Mouse (Mus musculus) lung, postnatal 0 days (tissue): ENCODE measurements around the gene Bdkrb2. TPM values are rescaled to one million over a fixed set of nuclear protein-coding genes. Genes with fewer than 3 reads are reported as not detected.

ENCODE experiments used
- ATAC-seq: fragments of 200-750 bp; cut with Nextera tagmentation; 2 replicates; pipeline ENCODE4 v1.8.0; 2017; ENCODE audit warnings: moderate library complexity
- DNase-seq: peaks from one replicate; pipeline ENCODE4 v3.0.0-alpha.2; 2016; ENCODE audit warnings: low spot score
- H3K27ac ChIP-seq: fragments of 300-500 bp; sonication (generic); 2 replicates; pipeline ENCODE4 v1.5.1; 2014; ENCODE audit warnings: antibody characterized with exemption, mild to moderate bottlenecking, low read length, mixed read lengths
- H3K27me3 ChIP-seq: fragments of 300-500 bp; sonication (generic); replicated peaks from 2 replicates; pipeline ENCODE4 v1.6.1; 2014; ENCODE audit warnings: low read length, mixed read lengths; ENCODE audit not compliant: insufficient read depth
- H3K36me3 ChIP-seq: fragments of 300-500 bp; sonication (generic); 2 replicates; pipeline ENCODE4 v1.6.1; 2014; ENCODE audit warnings: low read length, mixed read lengths; ENCODE audit not compliant: insufficient read depth
- H3K4me1 ChIP-seq: fragments of 300-500 bp; sonication (generic); 2 replicates; pipeline ENCODE4 v1.6.1; 2014; ENCODE audit warnings: antibody characterized with exemption, low read depth, low read length, mixed read lengths; ENCODE audit not compliant: insufficient read depth
- H3K4me2 ChIP-seq: fragments of 300-500 bp; sonication (generic); replicated peaks from 2 replicates; pipeline ENCODE4 v1.6.1; 2014; ENCODE audit warnings: low read depth, mild to moderate bottlenecking, low read length, moderate library complexity, mixed read lengths
- H3K4me3 ChIP-seq: fragments of 300-500 bp; sonication (generic); 2 replicates; pipeline ENCODE4 v1.5.1; 2014; ENCODE audit warnings: low read depth, low read length
- H3K9ac ChIP-seq: fragments of 300-500 bp; sonication (generic); replicated peaks from 2 replicates; pipeline ENCODE4 v1.6.1; 2014; ENCODE audit warnings: low read depth, mild to moderate bottlenecking
- H3K9me3 ChIP-seq: fragments of 300-500 bp; sonication (generic); 2 replicates; pipeline ENCODE4 v1.6.1; 2016; ENCODE audit warnings: low read length, mixed read lengths
- CTCF ChIP-seq: IDR thresholded peaks from 2 replicates; pipeline ENCODE4 v1.5.1; 2016; ENCODE audit warnings: antibody characterized with exemption, mild to moderate bottlenecking
- EP300 ChIP-seq: IDR thresholded peaks from 2 replicates; pipeline ENCODE4 v1.6.1; 2016; ENCODE audit warnings: antibody characterized with exemption, mild to moderate bottlenecking, control low read depth
- WGBS: fragments of 180-500 bp; shearing (Covaris S2); extraction: QIAGEN DNeasy Blood & Tissue Kit; methylation state at CpG from one replicate; pipeline ENCODE4 v1.1.7; 2014; 5-methylcytosine and 5-hydroxymethylcytosine counted together
- polyA plus RNA-seq: library from polyadenylated mRNA; unstranded; fragments of >200 nt; fragmentation: Nextera tagmentation; extraction: Ambion mirVana; gene quantifications from 2 replicates; pipeline ENCODE4 v1.2.1, GENCODE M21; 2015

Gene Bdkrb2
- polyA plus RNA-seq, 1 experiment from 2014 or later, result 2.5 TPM

DNA sequence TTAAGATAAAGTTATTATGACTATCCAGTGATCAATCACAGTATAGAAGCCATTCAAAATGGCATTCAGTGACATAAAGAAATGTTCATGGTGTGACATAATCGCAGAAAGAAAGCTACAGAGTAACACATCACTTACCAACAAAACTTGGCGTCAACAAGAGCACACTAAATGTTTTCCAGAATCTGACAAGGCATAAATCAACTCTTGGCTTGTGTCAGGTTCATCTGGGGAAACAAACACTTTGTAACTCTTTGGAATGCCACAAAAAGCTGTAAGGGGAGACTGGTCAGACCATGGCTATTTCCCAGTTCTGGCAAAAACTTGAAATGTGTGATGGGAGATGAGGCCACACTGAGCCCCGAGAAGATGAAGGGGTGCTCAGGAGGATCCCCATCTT is 36.8 kb upstream of the Bdkrb2 start:
- no peak overlapping the region for H3K4me2 ChIP-seq
- peaks cover 7% of the 10 kb centered on the region; the same call in 1 of the 2 replicates for H3K4me1 ChIP-seq
- peak overlapping the region; percentile 55 for H3K27ac ChIP-seq
- no peaks in the 10 kb centered on the region for H3K27me3 ChIP-seq
- no peaks in the 10 kb centered on the region for H3K9me3 ChIP-seq
- no peak overlapping the region for H3K9ac ChIP-seq
- WGBS, result 56% methylated on average over 3 of the region's 3 CpGs
- no peaks in the 10 kb centered on the region for H3K36me3 ChIP-seq
- TF ChIP-seq CTCF, result no peak
- no peak for TF ChIP-seq EP300
- no peak overlapping the region for H3K4me3 ChIP-seq
- ATAC-seq (no peak), DNase-seq (peak; percentile 55)

DNA sequence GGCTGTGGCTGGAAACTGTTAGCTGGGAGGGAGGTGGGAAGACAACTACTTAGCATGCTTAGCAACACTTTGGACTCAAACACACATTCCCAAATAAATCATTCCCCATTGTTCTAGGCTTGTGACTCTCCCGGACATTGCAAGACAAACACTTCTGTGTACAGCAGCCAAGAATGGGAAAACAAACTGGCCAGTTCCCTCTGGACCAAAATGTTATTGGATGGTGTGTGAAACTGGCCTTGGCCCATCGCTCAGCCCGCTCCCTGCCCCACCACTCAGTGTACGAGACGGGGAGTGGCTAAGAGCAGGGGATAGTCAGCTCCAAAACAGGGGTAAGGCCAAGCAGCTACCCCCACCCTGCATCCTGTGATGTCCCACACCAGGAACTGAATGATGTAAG is 36.2 kb upstream of the Bdkrb2 start:
- H3K4me2 ChIP-seq, result no peak overlapping the region
- no peak overlapping the region for H3K9ac ChIP-seq
- DNase-seq (peak; percentile 92), ATAC-seq (peak; percentile 90)
- TF ChIP-seq CTCF (no peak), EP300 (peak; percentile 87)
- peaks cover 7% of the 10 kb centered on the region; the same call in 1 of the 2 replicates for H3K4me1 ChIP-seq
- H3K27me3 ChIP-seq, result no peaks in the 10 kb centered on the region
- peak overlapping the region; percentile 55 for H3K27ac ChIP-seq
- no peaks in the 10 kb centered on the region for H3K36me3 ChIP-seq
- no peaks in the 10 kb centered on the region for H3K9me3 ChIP-seq
- 23% methylated on average over 5 of the region's 5 CpGs for WGBS
- no peak overlapping the region for H3K4me3 ChIP-seq

DNA sequence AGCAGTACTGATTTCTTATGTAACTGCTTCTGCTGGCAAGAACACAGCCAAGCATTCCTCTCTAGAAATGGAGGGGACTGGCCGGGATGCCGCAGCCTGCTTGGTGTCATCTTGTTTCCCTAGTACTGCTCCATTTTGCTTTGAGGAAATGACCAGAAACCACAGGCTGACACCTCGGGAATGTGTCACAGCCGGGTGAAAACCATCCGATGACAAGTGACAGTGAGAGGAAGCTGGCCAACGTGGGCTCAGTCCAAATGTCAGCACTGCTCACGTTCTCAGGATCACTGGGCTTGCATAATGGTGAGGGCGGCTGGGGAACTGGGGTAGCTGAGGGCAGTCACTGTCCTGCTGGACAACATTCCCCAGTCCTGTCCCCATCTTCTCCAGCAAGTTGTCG is 33.5 kb upstream of the Bdkrb2 start:
- Histone ChIP-seq H3K4me3 (no peak overlapping the region), H3K9ac (no peak overlapping the region), H3K4me2 (no peak overlapping the region), H3K27me3 (no peaks in the 10 kb centered on the region), H3K4me1 (peaks cover 7% of the 10 kb centered on the region; the same call in 1 of the 2 replicates), H3K9me3 (no peaks in the 10 kb centered on the region), H3K36me3 (no peaks in the 10 kb centered on the region), H3K27ac (peak overlapping the region; percentile 22; the same call in 1 of the 2 replicates)
- ATAC-seq (peak; percentile 66), DNase-seq (peak; percentile 84)
- TF ChIP-seq EP300 (peak; percentile 68; the same call in 1 of the 2 replicates), CTCF (no peak)
- 44% methylated on average over 9 of the region's 9 CpGs for WGBS

DNA sequence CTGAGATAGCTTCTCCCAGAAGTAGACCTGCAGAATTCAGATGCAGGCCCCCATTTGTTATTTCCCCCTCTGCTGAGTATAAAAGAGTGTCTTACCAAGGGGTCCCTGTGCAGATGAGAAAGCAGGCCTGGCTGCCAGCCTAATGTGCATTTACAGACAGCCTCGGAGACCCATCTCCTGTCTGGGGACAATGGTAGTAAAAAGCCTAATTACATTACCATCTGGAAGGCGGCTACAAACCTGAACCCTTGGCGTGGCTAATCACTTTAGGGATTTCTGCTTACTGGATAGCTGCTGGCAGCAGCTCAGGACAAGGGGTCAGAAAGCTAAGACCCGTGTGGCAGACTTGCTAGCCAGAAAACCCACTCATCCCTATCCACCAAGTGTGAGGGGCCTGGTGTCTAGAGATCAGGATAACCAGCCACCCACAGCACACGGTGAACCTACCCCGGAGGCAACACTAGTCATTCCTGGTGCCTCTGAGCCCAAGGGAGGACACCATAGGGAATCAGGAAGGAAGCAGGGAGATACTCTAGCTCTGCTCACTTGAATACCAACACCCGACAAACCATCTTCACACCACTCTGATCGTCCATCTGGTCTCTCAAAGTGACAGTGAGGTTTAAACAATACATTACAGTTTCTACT is 31.2 kb upstream of the Bdkrb2 start:
- Histone ChIP-seq H3K9me3 (no peaks in the 10 kb centered on the region), H3K4me3 (no peak overlapping the region), H3K27ac (no peak overlapping the region), H3K27me3 (no peaks in the 10 kb centered on the region), H3K36me3 (no peaks in the 10 kb centered on the region), H3K4me2 (no peak overlapping the region), H3K4me1 (peaks cover 4% of the 10 kb centered on the region; the same call in 1 of the 2 replicates), H3K9ac (no peak overlapping the region)
- 55% methylated on average over 8 of the region's 8 CpGs for WGBS
- DNase-seq (no peak), ATAC-seq (no peak)
- TF ChIP-seq CTCF (no peak), EP300 (no peak)

DNA sequence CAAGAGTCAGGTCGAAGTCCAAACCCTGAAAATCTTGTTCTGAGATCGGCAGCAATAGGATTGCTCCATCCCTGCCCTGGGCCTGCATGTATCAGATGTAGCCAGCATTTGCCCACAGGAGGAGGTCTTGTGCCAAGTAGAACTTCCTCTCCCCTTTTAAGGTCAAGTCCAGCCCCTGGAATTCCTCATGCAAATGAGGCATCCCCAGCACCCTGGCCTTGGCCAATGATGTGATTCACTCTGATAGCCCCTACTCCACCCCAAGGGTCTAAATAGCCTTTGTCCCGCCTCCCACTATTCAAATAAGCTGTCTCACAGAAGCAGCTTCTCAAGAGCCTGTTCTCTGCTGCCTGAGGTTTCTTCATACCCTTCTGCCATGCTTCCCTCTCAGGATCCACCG is 28.2 kb upstream of the Bdkrb2 start:
- Histone ChIP-seq H3K9me3 (no peaks in the 10 kb centered on the region), H3K9ac (no peak overlapping the region), H3K36me3 (no peaks in the 10 kb centered on the region), H3K27me3 (no peaks in the 10 kb centered on the region), H3K4me3 (no peak overlapping the region), H3K27ac (peak overlapping the region; percentile 34; the same call in 1 of the 2 replicates), H3K4me1 (peaks cover 6% of the 10 kb centered on the region; the same call in 1 of the 2 replicates), H3K4me2 (no peak overlapping the region)
- ATAC-seq, result no peak; the same call in 1 of the 2 replicates
- TF ChIP-seq EP300 (no peak), CTCF (no peak)
- no peak for DNase-seq
- 86% methylated on average over 4 of the region's 4 CpGs for WGBS

DNA sequence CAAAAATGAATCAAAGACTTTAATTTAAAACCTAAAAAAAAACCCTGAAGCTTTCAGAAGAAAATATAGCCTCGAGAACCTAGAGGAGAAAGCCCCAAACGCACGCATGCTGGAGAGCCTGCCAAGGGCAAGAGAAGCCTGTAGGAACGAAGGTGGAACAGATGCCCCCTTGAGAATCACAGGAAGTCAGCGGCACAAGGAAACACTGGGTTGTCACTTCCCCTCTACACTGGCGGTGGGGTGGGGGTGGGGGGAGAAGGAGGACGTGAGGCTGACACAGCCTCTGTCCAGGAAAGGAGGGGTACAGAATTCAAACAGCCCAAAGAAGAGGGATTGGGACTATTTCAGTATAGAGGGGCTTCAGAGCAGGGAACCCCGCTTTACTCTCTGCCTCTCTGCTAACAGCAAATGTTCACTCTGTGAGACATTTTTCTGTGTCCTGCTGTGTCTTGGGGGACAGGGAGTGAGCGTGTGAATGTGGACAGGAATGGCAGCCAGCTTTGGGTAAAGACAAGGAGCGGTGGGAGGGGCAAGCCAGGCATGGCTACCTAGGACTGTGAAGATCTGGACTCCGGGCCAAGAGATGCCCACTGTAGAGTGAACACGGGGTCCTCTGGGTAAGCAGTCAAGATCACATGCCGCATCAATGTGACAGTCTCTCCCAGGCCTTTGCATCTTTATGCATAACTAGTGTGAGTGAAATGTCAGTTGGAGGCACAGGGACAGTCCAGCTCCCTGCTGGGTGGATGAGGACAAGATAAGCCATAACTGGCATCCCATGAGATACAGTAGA is 26.9 kb upstream of the Bdkrb2 start:
- Histone ChIP-seq H3K9me3 (no peaks in the 10 kb centered on the region), H3K27ac (peak overlapping the region; percentile 64), H3K4me3 (no peak overlapping the region), H3K4me2 (no peak overlapping the region), H3K36me3 (no peaks in the 10 kb centered on the region), H3K27me3 (no peaks in the 10 kb centered on the region), H3K9ac (no peak overlapping the region), H3K4me1 (peaks cover 6% of the 10 kb centered on the region; the same call in 1 of the 2 replicates)
- ATAC-seq (peak; percentile 74), DNase-seq (peak; percentile 64)
- TF ChIP-seq CTCF, result no peak
- peak; percentile 63 for TF ChIP-seq EP300
- 55% methylated on average over 13 of the region's 13 CpGs for WGBS
